Mouse (Mus musculus) cerebellum, adult 11 months (tissue): ENCODE measurements at regions not wholly inside any gene's neighbourhood (a gene's known extent, or its start where the extent isn't known, plus 50 kb on each side); places are given as distances from the start of the nearest gene placed in this dataset.

Source experiments
- DNase-seq: peaks from one replicate; pipeline ENCODE4 v3.0.0; 2022

DNA sequence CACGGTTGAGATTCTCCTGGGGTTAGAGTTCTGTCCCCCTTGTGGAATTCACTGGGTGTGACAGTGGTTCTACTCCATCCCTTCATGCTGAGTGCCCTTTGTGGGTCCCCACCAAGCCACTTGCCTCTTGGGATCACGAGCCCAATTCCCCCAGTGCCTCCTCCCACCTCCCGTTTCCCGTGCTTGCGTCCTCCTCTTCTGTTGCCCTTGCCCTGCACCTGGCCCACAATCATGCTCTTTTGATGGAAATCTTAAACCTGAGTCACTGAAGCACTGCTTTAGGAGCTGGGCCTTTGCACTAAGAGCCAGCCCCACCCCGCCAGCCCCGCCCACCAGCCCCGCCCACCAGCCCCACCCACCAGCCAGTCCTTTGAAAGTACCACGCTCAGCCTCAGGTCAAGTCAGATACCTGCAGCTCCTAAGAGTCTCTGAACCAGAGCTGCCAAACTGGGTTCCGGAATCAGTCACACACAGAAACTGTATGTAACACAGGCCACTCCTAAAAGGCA is 79.8 kb upstream of the Sertad2 start:
- no peak for DNase-seq

GRCm38 (mm10) chr11:20464564-20464963 is 78.5 kb upstream of the Sertad2 start:
- no peak for DNase-seq

DNA sequence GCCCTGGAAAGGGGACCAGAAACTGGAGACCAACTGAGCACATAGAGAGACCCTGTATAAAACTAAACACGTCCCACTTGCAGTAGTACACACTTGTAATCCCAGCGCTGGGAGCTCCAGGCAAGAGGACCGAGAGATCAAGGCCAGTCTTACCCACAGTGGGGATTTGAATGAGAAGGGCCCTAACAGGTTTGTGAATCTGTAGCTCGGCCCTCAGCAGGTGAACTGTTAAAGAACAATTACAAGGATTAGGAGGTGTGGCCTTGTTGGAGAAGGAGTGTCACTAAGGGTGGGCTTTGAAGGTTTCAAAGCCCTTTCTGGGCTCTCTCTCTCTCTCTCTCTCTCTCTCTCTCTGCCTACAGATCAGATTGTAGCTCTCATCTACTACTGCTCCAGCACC is 76.5 kb upstream of the Sertad2 start:
- DNase-seq: no peak

GRCm38 (mm10) chr11:20468319-20469018 is 74.6 kb upstream of the Sertad2 start:
- DNase-seq: no peak

DNA sequence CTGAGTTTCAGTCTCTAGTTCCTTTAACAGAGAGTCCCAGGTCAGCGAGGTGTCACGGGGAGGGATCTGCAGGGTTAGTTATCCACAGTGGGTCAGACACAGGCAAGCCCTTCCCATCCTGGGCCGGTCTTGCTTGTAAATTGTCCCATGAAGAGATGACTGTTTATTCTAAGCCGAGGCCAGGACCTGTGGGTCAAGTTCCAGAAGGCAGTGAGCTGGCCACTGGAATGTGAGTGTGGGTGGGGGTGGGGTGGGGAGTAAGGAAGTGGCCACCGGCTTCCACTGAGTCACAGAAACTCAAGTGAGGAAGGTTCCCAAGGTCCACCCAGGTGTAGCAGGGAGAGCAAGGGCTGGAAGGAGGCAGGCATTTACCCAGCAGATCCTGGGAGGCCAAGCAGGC is 73.7 kb upstream of the Sertad2 start:
- no peak for DNase-seq

- DNase-seq: no peak
Observed at GRCm38 (mm10) chr11:20470396-20470795, 72.7 kb upstream of the Sertad2 start.

DNA sequence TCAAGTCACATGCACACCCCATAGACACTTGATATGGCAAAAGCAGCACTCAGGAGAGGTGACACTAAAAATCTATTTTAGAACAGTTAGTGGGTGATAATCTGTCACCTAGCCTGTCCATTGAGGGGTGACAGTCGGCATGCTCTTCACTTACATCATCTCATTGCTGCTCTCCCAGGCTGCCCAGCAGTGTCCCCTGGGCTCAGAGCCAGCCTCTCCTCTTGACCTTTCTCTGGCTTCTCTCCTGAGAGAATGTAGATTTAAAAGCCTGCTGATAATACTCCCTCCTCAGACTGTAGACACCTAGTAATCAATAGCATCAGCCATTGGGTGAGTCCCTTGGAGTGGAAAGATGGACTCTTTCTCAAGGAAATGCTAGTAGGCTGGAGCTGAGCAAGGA is 70.7 kb upstream of the Sertad2 start:
- no peak for DNase-seq

- no peak for DNase-seq
Observed at GRCm38 (mm10) chr11:20475629-20476028, 67.4 kb upstream of the Sertad2 start.

DNA sequence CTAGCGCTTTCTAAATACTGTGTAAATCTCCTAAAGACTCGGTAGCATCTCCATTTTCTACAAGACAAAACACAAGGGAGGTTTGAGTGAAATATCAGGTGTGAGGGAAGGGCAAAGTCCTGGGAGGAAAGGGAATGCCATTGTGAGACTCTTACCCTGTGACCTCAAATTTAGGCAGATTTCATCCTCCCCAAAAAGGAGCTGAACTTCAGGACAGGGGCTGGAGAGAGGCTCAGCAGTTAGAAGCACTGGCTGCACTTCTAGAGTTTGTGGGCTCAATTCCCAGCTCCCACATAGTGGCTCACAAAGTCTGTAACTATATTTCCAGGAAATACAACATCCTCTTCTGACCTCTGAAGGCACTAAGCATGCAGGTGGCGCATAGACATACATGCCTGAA is 66.6 kb upstream of the Sertad2 start:
- DNase-seq: no peak

DNA sequence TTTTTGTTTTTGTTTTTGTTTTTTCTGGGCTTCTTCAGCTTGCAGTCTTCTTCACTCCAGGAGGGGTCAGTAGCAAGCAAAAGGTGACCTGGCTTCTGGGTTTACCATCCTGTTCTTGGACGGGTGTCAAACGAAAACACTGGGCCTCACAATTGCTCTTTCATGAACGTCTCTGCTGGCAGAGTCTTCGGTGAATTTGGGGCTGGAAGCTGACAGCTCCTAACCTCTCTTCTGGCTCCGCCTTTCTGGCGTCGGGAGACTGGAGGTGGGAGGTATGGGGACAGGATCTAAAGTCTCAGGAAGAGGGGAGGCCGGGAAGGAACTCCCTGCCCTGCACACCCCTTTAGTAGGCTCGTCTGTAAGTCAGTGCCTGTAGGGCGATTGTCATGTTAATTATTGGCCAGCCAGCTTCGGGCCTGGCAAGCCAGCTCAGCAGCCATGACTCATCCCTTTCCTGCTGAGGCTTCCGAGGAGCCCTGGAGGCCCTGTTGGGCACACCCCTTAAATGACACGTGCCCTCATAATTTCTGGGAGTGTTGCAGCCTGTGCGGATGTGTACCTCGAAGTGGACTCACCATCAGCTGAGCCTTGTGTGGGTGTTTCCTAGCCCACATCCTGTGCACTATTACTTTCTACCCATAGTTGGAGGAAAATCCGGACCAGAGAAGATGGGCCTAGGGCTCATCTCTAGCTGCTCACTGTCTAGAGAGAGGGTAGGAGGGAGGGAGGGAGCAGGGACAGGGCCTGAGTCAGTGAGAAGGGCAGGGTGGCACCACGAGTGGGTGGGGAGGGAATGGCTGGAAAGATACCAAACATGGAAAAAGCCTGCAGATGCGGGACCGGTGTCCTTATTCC is 65.6 kb upstream of the Sertad2 start:
- DNase-seq: peak; percentile 44

DNA sequence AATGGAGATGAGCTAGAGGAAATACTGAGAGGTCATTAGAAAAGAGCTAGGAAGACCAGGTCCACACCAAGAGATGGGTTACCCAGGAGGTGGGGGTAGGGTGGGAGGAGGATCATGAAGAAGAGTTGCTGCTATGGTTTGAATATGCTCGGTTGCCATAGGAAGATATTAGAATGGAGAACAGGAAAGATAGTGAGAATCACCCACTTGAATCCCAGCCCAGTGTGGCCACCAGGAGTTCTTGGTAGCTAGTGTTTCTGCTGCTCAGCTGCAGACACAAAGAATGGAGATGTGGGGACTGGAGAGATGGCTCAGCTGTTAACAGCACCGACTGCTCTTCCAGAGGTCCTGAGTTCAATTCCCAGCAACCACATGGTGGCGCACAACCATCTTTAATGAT is 62.4 kb upstream of the Sertad2 start:
- DNase-seq: no peak

DNA sequence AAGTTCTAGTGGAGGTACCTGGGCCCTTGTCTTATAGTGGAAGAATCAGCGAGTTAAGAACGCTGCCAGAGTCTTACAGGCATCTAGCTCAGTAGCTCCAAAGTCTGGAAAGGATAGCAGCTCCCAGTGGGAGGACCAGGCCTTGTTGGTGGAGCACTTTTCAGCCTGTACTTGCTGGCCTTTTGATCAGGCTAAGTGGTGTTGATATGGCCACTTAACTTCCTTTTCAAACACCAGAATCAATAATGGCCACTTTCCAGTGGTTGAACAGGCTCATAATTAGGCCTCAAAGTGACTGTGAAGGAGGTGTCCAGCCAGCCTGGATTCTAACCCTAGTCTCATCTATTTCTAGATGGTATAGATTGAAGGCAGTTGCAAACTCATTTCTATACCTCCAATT is 57.7 kb upstream of the Sertad2 start:
- DNase-seq: no peak
